Mouse (Mus musculus) lung, adult 2 months (tissue): ENCODE results near the gene Slc25a21.

Experiments used
- CTCF ChIP-seq: fragments of 200-500 bp; IDR thresholded peaks from 2 replicates; pipeline ENCODE4 v1.5.1; 2011; ENCODE audit warnings: mild to moderate bottlenecking, low read length, control low read depth; ENCODE audit not compliant: insufficient read depth
- POLR2A ChIP-seq: fragments of 200-500 bp; IDR thresholded peaks from 2 replicates; pipeline ENCODE4 v1.6.1; 2011; ENCODE audit warnings: low read depth, mild to moderate bottlenecking, control low read depth, low read length, borderline replicate concordance; ENCODE audit errors: extremely low read depth

GRCm38 (mm10) chr12:56820604-56821003 lies 376.7 kb downstream of the Slc25a21 start:
- TF ChIP-seq CTCF (no peak), POLR2A (no peak)
